Mouse (Mus musculus): Measurements from ENCODE around the gene Snrnp35. TPM values are rescaled to one million over a fixed set of nuclear protein-coding genes. Genes with fewer than 3 reads are reported as not detected.

Snrnp35 gene
- polyA plus RNA-seq, 1 experiment from 2014 or later, result 20.9 TPM

DNA sequence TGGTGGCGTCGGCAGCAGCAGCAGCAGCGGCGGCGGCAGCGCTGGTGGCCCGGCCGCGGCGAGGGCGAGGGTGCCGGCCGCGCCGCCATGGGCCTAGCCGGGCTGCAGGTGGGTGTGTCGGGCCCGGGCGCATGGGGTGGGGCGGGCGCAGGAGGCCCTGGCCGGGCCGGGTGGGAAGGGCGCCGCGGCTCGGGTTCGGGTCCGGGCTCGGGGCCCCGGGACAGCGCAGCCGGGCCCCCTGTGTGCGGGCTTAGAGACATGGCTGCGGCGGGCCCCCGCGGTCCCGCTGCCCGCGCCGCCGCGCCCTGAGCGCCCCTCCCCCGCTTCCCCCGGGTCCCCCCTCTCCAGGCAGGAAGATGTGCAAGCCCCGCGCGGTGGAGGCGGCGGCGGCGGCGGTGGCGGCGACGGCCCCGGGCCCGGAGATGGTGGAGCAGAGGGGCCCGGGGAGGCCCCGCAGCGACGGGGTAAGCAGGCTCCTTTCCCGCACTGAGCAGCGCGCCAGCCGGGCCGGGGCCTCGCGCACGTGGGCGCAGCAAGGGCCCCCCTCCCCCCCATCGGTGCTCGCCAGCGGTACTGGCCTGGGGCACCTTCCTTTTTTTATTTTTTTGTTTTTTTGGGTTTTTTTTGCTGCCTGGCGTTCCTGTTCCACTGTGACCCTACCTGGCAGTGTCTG is 37.2 kb upstream of the Snrnp35 start:
- WGBS, result 0% methylated on average over 45 of the region's 77 CpGs
- no peaks in the 10 kb centered on the region for H3K27me3 ChIP-seq (replicated peaks; ENCODE audit: control insufficient read depth, insufficient read depth, low read length)
- peak overlapping the region; percentile 80 for H3K4me2 ChIP-seq (ENCODE audit: low read depth, low read length)

DNA sequence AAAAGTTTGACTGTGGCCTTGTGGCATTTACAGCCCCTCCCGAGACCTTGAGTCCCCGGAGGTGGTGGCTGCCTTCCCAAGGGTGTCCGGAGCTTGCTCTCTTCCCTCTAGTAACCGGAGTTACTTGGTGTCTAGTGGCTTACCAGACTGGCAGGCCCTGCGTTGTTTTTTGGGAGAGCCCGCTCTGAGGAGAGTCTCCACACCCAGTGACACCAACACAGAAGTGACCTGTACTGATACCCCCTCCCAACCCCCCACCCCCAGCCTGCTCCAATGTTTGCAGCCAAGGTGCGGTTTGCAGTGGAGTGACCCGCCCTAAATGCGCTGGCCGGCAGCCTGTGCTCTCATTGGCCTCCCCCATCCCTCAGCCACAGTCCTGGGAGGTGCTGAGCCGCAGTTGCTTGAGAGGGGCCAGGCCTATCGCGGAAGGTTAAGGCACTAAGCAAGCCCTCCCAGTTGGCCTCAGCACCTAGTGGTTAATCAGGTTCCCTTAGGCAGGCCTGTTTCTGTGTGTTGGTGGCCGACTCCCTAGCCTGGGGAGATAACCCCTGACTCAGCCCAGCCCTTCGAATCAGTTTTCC is 36.5 kb upstream of the Snrnp35 start:
- Histone ChIP-seq H3K27ac (ENCODE audit: low read length) (peak overlapping the region; percentile 96), H3K27me3 (replicated peaks; ENCODE audit: control insufficient read depth, insufficient read depth, low read length) (no peaks in the 10 kb centered on the region), H3K4me1 (ENCODE audit: control insufficient read depth, insufficient read depth, low read length) (peaks cover 36% of the 10 kb centered on the region), H3K36me3 (ENCODE audit: control insufficient read depth, insufficient read depth, low read length) (peaks cover 13% of the 10 kb centered on the region; the same call in 1 of the 2 replicates), H3K9me3 (ENCODE audit: control insufficient read depth, low read length) (no peaks in the 10 kb centered on the region), H3K4me2 (ENCODE audit: low read depth, low read length) (peak overlapping the region; percentile 80), H3K4me3 (ENCODE audit: low read length) (peak overlapping the region; percentile 88), H3K9ac (ENCODE audit: low read depth, low read length) (peak overlapping the region; percentile 91)
- WGBS, result 2% methylated on average over 15 of the region's 15 CpGs
- peak; percentile 77 for ATAC-seq

More for the DNA sequence above, 37.2 kb upstream of the Snrnp35 start:
- H3K4me3 ChIP-seq (ENCODE audit: low read length), result peak overlapping the region; percentile 88
- no peaks in the 10 kb centered on the region for H3K9me3 ChIP-seq (ENCODE audit: control insufficient read depth, low read length)
- H3K4me1 ChIP-seq (ENCODE audit: control insufficient read depth, insufficient read depth, low read length), result peaks cover 35% of the 10 kb centered on the region
- peaks cover 13% of the 10 kb centered on the region; the same call in 1 of the 2 replicates for H3K36me3 ChIP-seq (ENCODE audit: control insufficient read depth, insufficient read depth, low read length)
- ATAC-seq, result peak; percentile 67
- peak overlapping the region; percentile 91 for H3K9ac ChIP-seq (ENCODE audit: low read depth, low read length)
- H3K27ac ChIP-seq (ENCODE audit: low read length), result peak overlapping the region; percentile 96

DNA sequence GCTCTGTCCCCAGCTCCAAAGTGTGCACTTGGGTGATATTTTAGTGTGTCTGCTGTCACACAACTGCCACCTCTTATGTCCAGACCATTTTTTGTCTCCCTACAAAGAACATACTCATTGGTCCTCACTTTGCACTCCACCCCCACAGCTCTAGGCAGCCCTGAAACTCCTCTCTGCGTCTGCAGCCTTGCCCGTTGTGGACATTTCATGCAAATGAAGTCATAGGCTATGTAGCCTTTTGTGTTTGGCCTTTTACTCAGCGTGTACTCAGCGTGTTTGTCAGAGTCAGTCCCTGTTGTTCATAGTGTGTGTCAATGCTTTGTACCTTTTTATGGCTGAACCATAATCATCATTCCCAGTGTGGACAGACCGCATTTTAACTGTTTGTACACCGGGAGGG is 33.4 kb upstream of the Snrnp35 start:
- no peak for ATAC-seq
- Histone ChIP-seq H3K4me1 (ENCODE audit: control insufficient read depth, insufficient read depth, low read length) (peaks cover 47% of the 10 kb centered on the region), H3K4me3 (ENCODE audit: low read length) (0 out of 2 replicates have a peak overlapping the region, but pooled peaks have one; percentile 4), H3K4me2 (ENCODE audit: low read depth, low read length) (peak overlapping the region; percentile 40), H3K9ac (ENCODE audit: low read depth, low read length) (0 out of 2 replicates have a peak overlapping the region, but pooled peaks have one; percentile 14), H3K9me3 (ENCODE audit: control insufficient read depth, low read length) (no peaks in the 10 kb centered on the region), H3K27ac (ENCODE audit: low read length) (peak overlapping the region; percentile 55; the same call in 1 of the 2 replicates), H3K27me3 (replicated peaks; ENCODE audit: control insufficient read depth, insufficient read depth, low read length) (no peaks in the 10 kb centered on the region), H3K36me3 (ENCODE audit: control insufficient read depth, insufficient read depth, low read length) (peaks cover 29% of the 10 kb centered on the region)
- WGBS, result 54% methylated on average over 6 of the region's 6 CpGs

DNA sequence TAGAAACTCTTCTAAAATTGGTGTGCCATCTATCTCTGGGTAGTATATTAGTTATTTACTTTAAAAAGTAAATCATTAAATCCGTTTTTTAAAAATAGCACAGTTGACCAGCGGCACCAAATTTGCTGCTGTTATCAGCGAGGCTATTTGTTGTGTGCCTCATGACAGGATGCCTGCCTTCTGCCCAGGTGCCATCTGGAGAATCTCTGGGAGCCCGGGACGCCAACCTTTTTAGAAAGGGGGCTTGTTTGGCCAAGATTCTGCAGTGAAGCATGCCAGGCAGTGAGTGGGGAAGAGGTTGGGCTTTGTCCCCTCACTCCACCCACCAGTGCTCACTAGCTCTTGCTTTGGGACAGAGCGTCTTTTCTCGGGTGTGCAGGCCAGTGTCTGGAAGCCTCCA is 32.9 kb upstream of the Snrnp35 start:
- H3K9me3 ChIP-seq (ENCODE audit: control insufficient read depth, low read length), result no peaks in the 10 kb centered on the region
- H3K36me3 ChIP-seq (ENCODE audit: control insufficient read depth, insufficient read depth, low read length), result peaks cover 29% of the 10 kb centered on the region
- no peak for ATAC-seq
- H3K4me3 ChIP-seq (ENCODE audit: low read length), result no peak overlapping the region; the same call in 1 of the 2 replicates
- no peaks in the 10 kb centered on the region for H3K27me3 ChIP-seq (replicated peaks; ENCODE audit: control insufficient read depth, insufficient read depth, low read length)
- peak overlapping the region; percentile 95 for H3K27ac ChIP-seq (ENCODE audit: low read length)
- H3K4me1 ChIP-seq (ENCODE audit: control insufficient read depth, insufficient read depth, low read length), result peaks cover 42% of the 10 kb centered on the region
- WGBS, result 56% methylated on average over 7 of the region's 7 CpGs
- H3K4me2 ChIP-seq (ENCODE audit: low read depth, low read length), result peak overlapping the region; percentile 40
- H3K9ac ChIP-seq (ENCODE audit: low read depth, low read length), result peak overlapping the region; percentile 50; the same call in 1 of the 2 replicates

DNA sequence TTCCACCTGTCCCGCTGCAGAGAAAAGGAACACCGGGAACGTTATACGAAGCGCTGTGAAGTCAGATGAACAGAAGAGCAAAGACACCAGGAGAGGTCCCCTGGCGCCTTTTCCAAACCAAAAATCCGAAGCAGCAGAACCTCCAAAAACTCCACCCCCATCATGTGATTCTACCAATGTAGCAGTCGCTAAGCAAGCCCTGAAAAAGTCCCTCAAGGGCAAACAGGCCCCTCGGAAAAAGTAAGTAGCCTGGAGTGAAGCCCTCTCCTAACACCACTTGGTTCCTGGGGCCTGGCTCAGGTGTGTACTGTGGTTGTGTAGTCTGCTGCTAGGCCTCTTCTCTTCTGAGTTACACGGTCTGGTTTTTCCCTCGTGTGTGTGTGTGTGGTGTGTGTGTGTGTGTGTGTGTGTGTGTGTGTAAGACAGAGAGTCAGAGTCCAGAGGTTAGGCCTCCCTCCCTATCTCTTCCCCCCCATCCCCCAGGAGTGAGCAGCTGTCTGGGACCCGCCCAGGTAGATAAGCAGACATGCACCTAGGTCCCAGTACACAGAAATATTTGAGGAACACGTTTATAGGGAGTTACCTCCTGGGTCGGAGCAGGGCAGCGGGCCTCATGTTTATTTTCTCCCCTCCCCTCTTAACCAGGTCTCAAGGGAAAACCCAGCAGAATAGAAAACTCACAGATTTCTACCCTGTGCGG is 32.1 kb upstream of the Snrnp35 start:
- Histone ChIP-seq H3K9me3 (ENCODE audit: control insufficient read depth, low read length) (no peaks in the 10 kb centered on the region), H3K4me3 (ENCODE audit: low read length) (peak overlapping the region; percentile 22; the same call in 1 of the 2 replicates), H3K4me1 (ENCODE audit: control insufficient read depth, insufficient read depth, low read length) (peaks cover 42% of the 10 kb centered on the region), H3K36me3 (ENCODE audit: control insufficient read depth, insufficient read depth, low read length) (peaks cover 29% of the 10 kb centered on the region), H3K9ac (ENCODE audit: low read depth, low read length) (peak overlapping the region; percentile 50; the same call in 1 of the 2 replicates), H3K27ac (ENCODE audit: low read length) (peak overlapping the region; percentile 95), H3K4me2 (ENCODE audit: low read depth, low read length) (peak overlapping the region; percentile 34), H3K27me3 (replicated peaks; ENCODE audit: control insufficient read depth, insufficient read depth, low read length) (no peaks in the 10 kb centered on the region)
- WGBS, result 63% methylated on average over 16 of the region's 16 CpGs
- peak; percentile 84 for ATAC-seq

DNA sequence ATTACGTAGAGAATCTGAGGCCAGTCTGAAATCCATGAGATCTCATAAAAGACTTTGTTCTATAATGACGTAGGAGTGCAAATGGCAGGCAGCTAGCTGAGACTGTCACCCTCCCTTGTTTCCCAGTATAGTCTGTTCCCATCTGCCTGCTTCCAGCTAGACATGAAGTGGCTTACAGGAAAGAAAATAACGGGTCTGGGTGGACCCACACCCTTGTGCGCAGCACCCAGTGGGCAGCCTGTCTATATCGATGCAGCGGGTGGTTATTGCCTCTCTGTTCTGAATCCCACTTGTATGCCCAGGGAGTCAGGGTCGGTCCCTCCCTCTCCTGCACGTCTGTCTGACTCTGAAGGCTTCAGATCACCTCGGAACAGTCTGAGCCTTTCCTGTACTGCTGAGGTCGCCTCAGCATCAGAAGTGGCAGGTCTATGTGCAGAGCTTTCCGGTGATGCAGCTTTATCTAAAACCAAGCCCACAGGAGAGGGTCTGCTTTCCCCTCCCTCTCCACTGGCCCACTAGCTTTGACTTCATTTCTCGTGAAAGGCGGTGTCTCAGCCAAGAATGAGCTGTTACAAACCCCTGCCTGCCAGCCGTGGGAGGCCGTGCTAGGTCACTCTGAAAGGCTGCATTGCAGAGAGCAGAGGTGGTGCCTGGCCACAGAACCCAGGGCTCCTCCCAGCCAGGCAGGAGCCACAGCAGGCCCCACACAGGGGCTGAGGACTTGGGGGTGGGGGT is 30.3 kb upstream of the Snrnp35 start:
- peak overlapping the region; percentile 12; the same call in 1 of the 2 replicates for H3K27ac ChIP-seq (ENCODE audit: low read length)
- peaks cover 30% of the 10 kb centered on the region for H3K36me3 ChIP-seq (ENCODE audit: control insufficient read depth, insufficient read depth, low read length)
- no peaks in the 10 kb centered on the region for H3K9me3 ChIP-seq (ENCODE audit: control insufficient read depth, low read length)
- peak overlapping the region; percentile 1; the same call in 1 of the 2 replicates for H3K4me3 ChIP-seq (ENCODE audit: low read length)
- peak overlapping the region; percentile 26; the same call in 1 of the 2 replicates for H3K9ac ChIP-seq (ENCODE audit: low read depth, low read length)
- H3K4me2 ChIP-seq (ENCODE audit: low read depth, low read length), result peak overlapping the region; percentile 28
- no peaks in the 10 kb centered on the region for H3K27me3 ChIP-seq (replicated peaks; ENCODE audit: control insufficient read depth, insufficient read depth, low read length)
- no peak for ATAC-seq
- WGBS, result 71% methylated on average over 15 of the region's 15 CpGs
- peaks cover 33% of the 10 kb centered on the region for H3K4me1 ChIP-seq (ENCODE audit: control insufficient read depth, insufficient read depth, low read length)

DNA sequence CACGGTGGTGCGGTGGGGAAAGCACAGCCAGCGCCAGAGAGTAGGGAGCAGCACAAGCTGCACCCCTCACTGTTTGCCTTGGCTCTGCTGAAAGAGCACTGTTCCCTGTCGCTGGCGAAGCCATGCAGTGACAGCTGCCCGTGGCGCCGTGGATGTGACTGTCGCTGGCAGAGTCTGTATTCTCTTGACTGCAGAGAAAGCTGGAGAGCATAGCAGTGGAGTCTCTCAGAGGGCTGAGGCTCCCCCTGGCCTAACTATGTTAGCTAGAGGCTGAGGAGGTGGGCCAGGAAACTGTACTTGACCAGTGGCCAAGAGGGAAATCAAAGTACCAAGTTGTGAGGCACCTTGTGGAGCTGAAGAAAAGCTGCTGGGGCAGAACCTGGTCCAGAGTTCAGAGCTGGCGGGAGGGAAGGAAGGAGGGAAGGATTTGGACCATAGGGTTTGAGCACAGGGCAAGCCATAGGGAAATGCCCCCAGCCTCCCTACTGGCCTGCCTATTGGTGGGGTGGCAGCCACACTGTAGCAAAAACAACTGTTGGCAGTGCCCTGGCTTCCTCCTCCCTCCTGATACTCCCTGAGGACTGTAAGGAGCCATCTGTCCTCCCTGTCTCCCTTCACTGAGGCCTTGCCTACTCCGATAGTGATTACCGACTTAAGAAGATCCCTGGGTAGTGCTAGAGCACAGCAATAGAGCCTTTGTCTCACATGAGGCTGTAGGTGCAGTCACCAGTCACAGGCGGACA is 29.4 kb upstream of the Snrnp35 start:
- H3K9ac ChIP-seq (ENCODE audit: low read depth, low read length), result peak overlapping the region; percentile 26; the same call in 1 of the 2 replicates
- 78% methylated on average over 13 of the region's 13 CpGs for WGBS
- ATAC-seq, result no peak

DNA sequence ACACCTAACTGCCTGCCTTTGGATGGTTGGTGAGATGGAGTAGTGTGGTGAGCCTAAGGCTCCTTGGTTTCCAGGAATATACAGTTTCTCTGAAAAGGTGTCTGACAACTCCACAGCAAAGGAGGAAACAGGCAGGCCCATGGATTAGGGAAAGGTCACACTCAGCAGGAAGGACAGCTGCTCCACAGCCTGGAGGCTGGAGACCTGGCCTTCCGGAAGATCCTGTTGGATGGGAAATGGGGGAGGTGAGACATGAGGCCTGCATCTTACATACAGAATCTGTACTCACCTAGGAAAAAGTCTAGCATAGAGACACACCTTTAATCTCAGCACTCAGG is 28.9 kb upstream of the Snrnp35 start:
- Histone ChIP-seq H3K4me2 (ENCODE audit: low read depth, low read length) (no peak overlapping the region), H3K36me3 (ENCODE audit: control insufficient read depth, insufficient read depth, low read length) (peaks cover 28% of the 10 kb centered on the region), H3K27me3 (replicated peaks; ENCODE audit: control insufficient read depth, insufficient read depth, low read length) (no peaks in the 10 kb centered on the region), H3K4me1 (ENCODE audit: control insufficient read depth, insufficient read depth, low read length) (peaks cover 24% of the 10 kb centered on the region; the same call in 1 of the 2 replicates), H3K9me3 (ENCODE audit: control insufficient read depth, low read length) (no peaks in the 10 kb centered on the region), H3K4me3 (ENCODE audit: low read length) (no peak overlapping the region), H3K9ac (ENCODE audit: low read depth, low read length) (peak overlapping the region; percentile 17; the same call in 1 of the 2 replicates), H3K27ac (ENCODE audit: low read length) (peak overlapping the region; percentile 13; the same call in 1 of the 2 replicates)
- WGBS, result 75% methylated on average over 1 of the region's 1 CpGs
- ATAC-seq, result no peak

More for the DNA sequence above, 29.4 kb upstream of the Snrnp35 start:
- H3K4me2 ChIP-seq (ENCODE audit: low read depth, low read length), result peak overlapping the region; percentile 15; the same call in 1 of the 2 replicates
- H3K4me1 ChIP-seq (ENCODE audit: control insufficient read depth, insufficient read depth, low read length), result peaks cover 30% of the 10 kb centered on the region
- H3K36me3 ChIP-seq (ENCODE audit: control insufficient read depth, insufficient read depth, low read length), result peaks cover 31% of the 10 kb centered on the region
- peak overlapping the region; percentile 13; the same call in 1 of the 2 replicates for H3K27ac ChIP-seq (ENCODE audit: low read length)
- H3K4me3 ChIP-seq (ENCODE audit: low read length), result no peak overlapping the region
- no peaks in the 10 kb centered on the region for H3K9me3 ChIP-seq (ENCODE audit: control insufficient read depth, low read length)
- no peaks in the 10 kb centered on the region for H3K27me3 ChIP-seq (replicated peaks; ENCODE audit: control insufficient read depth, insufficient read depth, low read length)
